ENCODE assay signal across 10 mouse cellular contexts in genomic region chr6:109542980-109543976, GRCm38 (mm10).
DNase-seq lines count a peak whose midpoint lies in the region; ATAC-seq lines count a peak whose summit lies in the region.
"Had no signal": no experiment of that assay in that cellular context is flagged by ENCODE, and none has a peak within 500 bp of the region (broad histone marks: within the 10 kb centered on the region; RNA-seq: fewer than 3 reads in every experiment).

No protein-coding gene starts in this region.

- no peak overlapping the region for H3K9ac ChIP-seq in hindbrain, embryonic 12.5 days
- H3K9ac ChIP-seq in midbrain, embryonic 15.5 days, result no peak overlapping the region

- no peaks in the 10 kb centered on the region for H3K36me3 ChIP-seq in hindbrain, embryonic 12.5 days
- no peaks in the 10 kb centered on the region for H3K36me3 ChIP-seq in midbrain, embryonic 15.5 days (replicated peaks)
- H3K36me3 ChIP-seq: heart, embryonic 10.5 days had no signal

- peak; percentile 76 for DNase-seq in Muller cell, postnatal 12 days (ENCODE audit: inconsistent ontology term)
- peak; percentile 25 for DNase-seq in embryo, embryonic 10.5 days (ENCODE audit: low spot score)
- DNase-seq in frontal cortex, postnatal 36 days (ENCODE audit: low spot score in 2 of 2), result no peak
- DNase-seq in urinary bladder, postnatal 14 days (ENCODE audit: low spot score), result no peak
- no peak for DNase-seq in spleen, postnatal 36 days (ENCODE audit: low spot score in 2 of 2)
- DNase-seq: lung, adult 18-20 months; thymus, postnatal 4 days had no signal

- H3K4me1 ChIP-seq in hindbrain, embryonic 12.5 days, result no peaks in the 10 kb centered on the region
- no peaks in the 10 kb centered on the region for H3K4me1 ChIP-seq in midbrain, embryonic 15.5 days
- H3K4me1 ChIP-seq: heart, embryonic 10.5 days had no signal

- H3K9me3 ChIP-seq in hindbrain, embryonic 12.5 days (replicated peaks), result no peaks in the 10 kb centered on the region
- H3K9me3 ChIP-seq in midbrain, embryonic 15.5 days, result no peaks in the 10 kb centered on the region
- H3K9me3 ChIP-seq: heart, embryonic 10.5 days had no signal

- no peak overlapping the region for H3K27ac ChIP-seq in hindbrain, embryonic 12.5 days
- no peak overlapping the region for H3K27ac ChIP-seq in midbrain, embryonic 15.5 days
- H3K27ac ChIP-seq: heart, embryonic 10.5 days had no signal

- peak; percentile 94 for ATAC-seq in hindbrain, embryonic 12.5 days (ENCODE audit: low FRiP score)
- ATAC-seq in midbrain, embryonic 15.5 days (replicated peaks), result peak; percentile 94

- WGBS in hindbrain, embryonic 12.5 days, result 30% methylated on average over 7 of the region's 7 CpGs
- WGBS in midbrain, embryonic 15.5 days, result 26% methylated on average over 7 of the region's 7 CpGs

- H3K27me3 ChIP-seq in hindbrain, embryonic 12.5 days, result peaks cover 27% of the 10 kb centered on the region; the same call in 1 of the 2 replicates
- H3K27me3 ChIP-seq in midbrain, embryonic 15.5 days (replicated peaks), result 0 out of 2 replicates have a peak, but pooled peaks cover 6% of the 10 kb centered on the region

- H3K4me3 ChIP-seq in hindbrain, embryonic 12.5 days, result no peak overlapping the region
- H3K4me3 ChIP-seq in midbrain, embryonic 15.5 days, result no peak overlapping the region
- H3K4me3 ChIP-seq: heart, embryonic 10.5 days had no signal

- no peak overlapping the region for H3K4me2 ChIP-seq in hindbrain, embryonic 12.5 days (replicated peaks)
- no peak overlapping the region for H3K4me2 ChIP-seq in midbrain, embryonic 15.5 days

Comparison
In these comparisons a context has a peak if more than half of its experiments do, and no peak if none do; other contexts are left out.
1. DNase-seq: peak in Muller cell, postnatal 12 days (single experiment) and embryo, embryonic 10.5 days (single experiment); none in frontal cortex, postnatal 36 days (0 of 2), urinary bladder, postnatal 14 days (single experiment) and spleen, postnatal 36 days (0 of 2).